Mouse (Mus musculus) midbrain, postnatal 0 days (tissue): ENCODE results near the gene Zbtb22. TPM values are rescaled to one million over a fixed set of nuclear protein-coding genes. Genes with fewer than 3 reads are reported as not detected.

Experiments used
- ATAC-seq: fragments of 200-750 bp; cut with Nextera tagmentation; 2 replicates; pipeline ENCODE4 v1.8.0; 2017; ENCODE audit warnings: moderate number of reproducible peaks, mild to moderate bottlenecking, moderate TSS enrichment, moderate library complexity; ENCODE audit not compliant: low FRiP score
- DNase-seq: peaks from one replicate; pipeline ENCODE4 v3.0.0-alpha.2; 2015; ENCODE audit warnings: low spot score
- H3K27ac ChIP-seq: fragments of 300-500 bp; sonication (generic); 2 replicates; pipeline ENCODE4 v1.5.1; 2014; ENCODE audit warnings: low read depth, mild to moderate bottlenecking, low read length, mixed read lengths
- H3K27me3 ChIP-seq: fragments of 300-500 bp; sonication (generic); 2 replicates; pipeline ENCODE4 v1.6.1; 2014; ENCODE audit warnings: low read length, control low read depth, mixed read lengths; ENCODE audit not compliant: insufficient read depth
- H3K36me3 ChIP-seq: fragments of 300-500 bp; sonication (generic); 2 replicates; pipeline ENCODE4 v1.6.1; 2014; ENCODE audit warnings: low read length, control low read depth, mixed read lengths; ENCODE audit not compliant: insufficient read depth
- H3K4me1 ChIP-seq: fragments of 300-500 bp; sonication (generic); 2 replicates; pipeline ENCODE4 v1.6.1; 2014; ENCODE audit warnings: mild to moderate bottlenecking, control low read depth, antibody characterized with exemption, low read length, mixed read lengths; ENCODE audit not compliant: insufficient read depth
- H3K4me2 ChIP-seq: fragments of 300-500 bp; sonication (generic); 2 replicates; pipeline ENCODE4 v1.6.1; 2014; ENCODE audit warnings: low read depth, mild to moderate bottlenecking, low read length, mixed read lengths; ENCODE audit not compliant: poor library complexity, severe bottlenecking
- H3K4me3 ChIP-seq: fragments of 300-500 bp; sonication (generic); 2 replicates; pipeline ENCODE4 v1.5.1; 2014; ENCODE audit warnings: low read depth, mild to moderate bottlenecking, low read length, moderate library complexity
- H3K9ac ChIP-seq: fragments of 300-500 bp; sonication (generic); replicated peaks from 2 replicates; pipeline ENCODE4 v1.6.1; 2014; ENCODE audit warnings: mild to moderate bottlenecking, low read length, moderate library complexity, mixed read lengths; ENCODE audit not compliant: poor library complexity, severe bottlenecking
- H3K9me3 ChIP-seq: fragments of 300-500 bp; sonication (generic); 2 replicates; pipeline ENCODE4 v1.6.1; 2016; ENCODE audit warnings: low read length, control low read depth
- CTCF ChIP-seq: IDR thresholded peaks from 2 replicates; pipeline ENCODE4 v1.5.1; 2016; ENCODE audit warnings: antibody characterized with exemption, mild to moderate bottlenecking
- WGBS: fragments of 180-500 bp; shearing (Covaris S2); extraction: QIAGEN DNeasy Blood & Tissue Kit; methylation state at CpG from one replicate; pipeline ENCODE4 v1.1.7; 2014; 5-methylcytosine and 5-hydroxymethylcytosine counted together
- polyA plus RNA-seq: library from polyadenylated mRNA; unstranded; fragments of >200 nt; fragmentation: Nextera tagmentation; extraction: Ambion mirVana; gene quantifications from 2 replicates; pipeline ENCODE4 v1.2.1, GENCODE M21; 2015
- total RNA-seq: library from RNA; depleted of rRNA; stranded (reverse); fragments of >200 nt; gene quantifications from 2 replicates; pipeline ENCODE4 v1.2.3, GENCODE M21; 2014

Gene Zbtb22
- total and polyA plus RNA-seq, 2 experiments from 2014 or later, result 18.6 to 44.3 TPM

- DNase-seq, result no peak
- H3K9me3 ChIP-seq, result no peaks in the 10 kb centered on the region
- no peaks in the 10 kb centered on the region for H3K4me1 ChIP-seq
- no peak overlapping the region for H3K4me3 ChIP-seq
- WGBS, result 87% methylated on average over 18 of the region's 18 CpGs
- TF ChIP-seq CTCF, result no peak
- H3K4me2 ChIP-seq, result no peak overlapping the region
- no peak overlapping the region for H3K9ac ChIP-seq
- H3K27me3 ChIP-seq, result no peaks in the 10 kb centered on the region
- H3K27ac ChIP-seq, result no peak overlapping the region
- peaks cover 12% of the 10 kb centered on the region for H3K36me3 ChIP-seq
- no peak for ATAC-seq
Observed at GRCm38 (mm10) chr17:33917656-33918292, 2.1 kb downstream of the Zbtb22 start.

DNA sequence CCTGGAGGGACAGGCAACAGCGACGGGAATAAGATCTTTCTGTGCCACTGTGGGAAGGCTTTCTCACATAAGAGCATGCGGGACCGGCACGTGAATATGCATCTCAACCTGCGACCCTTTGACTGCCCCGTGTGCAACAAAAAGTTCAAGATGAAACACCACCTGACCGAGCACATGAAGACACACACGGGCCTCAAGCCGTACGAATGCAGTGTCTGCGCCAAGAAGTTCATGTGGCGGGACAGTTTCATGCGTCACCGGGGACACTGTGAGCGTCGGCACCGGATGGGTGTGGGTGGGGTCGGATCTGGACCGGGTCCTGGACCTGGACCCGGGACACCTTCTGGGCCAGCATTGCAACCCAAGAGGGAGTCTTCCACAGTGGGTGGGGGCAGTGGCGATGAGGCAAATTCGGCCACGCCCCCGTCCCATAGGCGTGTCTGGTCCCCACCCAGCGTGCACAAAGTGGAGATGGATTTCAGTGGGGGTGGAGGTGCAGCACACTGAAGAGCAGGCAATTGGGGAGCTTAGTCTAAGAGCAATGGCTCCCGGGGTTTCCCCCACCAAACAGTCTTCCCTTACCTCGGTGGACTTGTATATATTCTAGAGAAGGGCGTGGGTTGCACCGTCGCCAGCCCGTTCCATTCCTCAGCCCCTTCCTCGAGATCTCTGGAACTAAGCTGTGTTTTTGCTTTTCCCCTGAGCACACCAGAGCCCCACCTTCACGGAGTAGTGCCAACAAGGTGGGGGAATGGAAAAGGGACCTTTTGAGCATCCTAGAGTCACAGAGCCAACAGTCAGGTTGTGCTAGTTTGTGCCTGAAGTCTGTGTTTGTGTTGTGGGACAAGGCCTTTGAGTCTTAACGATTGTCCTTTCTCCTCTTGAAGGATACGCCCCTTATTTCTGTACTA is 2.8 kb downstream of the Zbtb22 start:
- Histone ChIP-seq H3K4me3 (peak overlapping the region; percentile 38), H3K4me2 (peak overlapping the region; percentile 70; the same call in 1 of the 2 replicates), H3K36me3 (peaks cover 8% of the 10 kb centered on the region), H3K27me3 (no peaks in the 10 kb centered on the region), H3K27ac (no peak overlapping the region), H3K9me3 (no peaks in the 10 kb centered on the region), H3K4me1 (no peaks in the 10 kb centered on the region), H3K9ac (no peak overlapping the region)
- 65% methylated on average over 37 of the region's 37 CpGs for WGBS
- no peak for DNase-seq
- TF ChIP-seq CTCF, result no peak
- ATAC-seq, result no peak

DNA sequence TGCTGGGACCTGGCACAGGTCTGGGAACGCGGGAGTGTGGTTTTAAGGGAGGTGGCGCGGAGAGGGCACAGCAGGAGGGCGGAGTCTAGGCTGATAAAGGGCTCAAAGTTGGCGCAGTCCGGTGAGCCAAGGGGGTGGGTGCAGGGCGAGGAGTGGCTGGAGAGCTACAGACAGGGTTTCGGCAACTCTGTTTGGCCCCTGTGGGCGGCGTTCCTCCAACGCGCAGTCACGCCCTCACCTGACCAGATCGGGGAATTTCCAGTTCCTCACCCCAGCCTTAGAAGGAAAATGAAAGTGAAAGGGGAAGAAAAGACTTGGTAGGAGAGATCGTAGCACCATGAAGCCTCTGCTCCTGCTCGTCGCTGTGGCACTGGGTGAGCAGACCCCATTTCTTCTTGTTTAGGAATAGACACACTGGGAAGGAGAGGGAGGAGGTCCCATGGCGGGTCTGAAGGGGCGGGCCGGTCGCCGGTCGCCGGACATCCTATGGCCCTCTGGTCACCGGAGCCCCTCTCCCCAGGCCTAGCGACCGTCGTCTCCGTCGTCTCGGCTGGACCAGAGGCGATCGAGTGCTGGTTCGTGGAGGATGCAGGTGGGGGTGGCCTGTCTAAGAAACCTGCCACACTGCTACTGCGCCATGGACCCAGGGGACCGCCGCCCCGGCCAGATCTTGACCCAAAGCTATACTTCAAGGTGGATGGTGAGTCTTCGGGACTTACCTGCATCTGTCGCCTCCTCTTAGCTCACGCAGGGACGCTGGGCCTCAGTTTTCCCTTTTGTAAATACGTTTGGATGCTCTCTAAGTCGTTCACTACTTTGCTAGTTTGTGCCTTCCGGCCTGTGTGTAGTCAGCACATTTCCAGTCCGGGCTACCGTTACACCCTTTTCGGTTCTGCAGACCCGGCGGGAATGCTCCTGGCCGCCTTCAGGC is 3.9 kb downstream of the Zbtb22 start:
- peak; percentile 29 for TF ChIP-seq CTCF
- ATAC-seq, result no peak
- 4% methylated on average over 52 of the region's 52 CpGs for WGBS
- Histone ChIP-seq H3K27ac (peak overlapping the region; percentile 48; the same call in 1 of the 2 replicates), H3K36me3 (no peaks in the 10 kb centered on the region), H3K9ac (peak overlapping the region; percentile 39), H3K4me2 (peak overlapping the region; percentile 70), H3K4me3 (peak overlapping the region; percentile 38), H3K27me3 (no peaks in the 10 kb centered on the region), H3K9me3 (no peaks in the 10 kb centered on the region), H3K4me1 (no peaks in the 10 kb centered on the region)
- DNase-seq, result peak; percentile 34

- Histone ChIP-seq H3K4me2 (peak overlapping the region; percentile 70), H3K27me3 (no peaks in the 10 kb centered on the region), H3K4me1 (no peaks in the 10 kb centered on the region), H3K4me3 (peak overlapping the region; percentile 38), H3K9ac (peak overlapping the region; percentile 39), H3K27ac (peak overlapping the region; percentile 48; the same call in 1 of the 2 replicates), H3K9me3 (no peaks in the 10 kb centered on the region), H3K36me3 (no peaks in the 10 kb centered on the region)
- peak; percentile 83 for TF ChIP-seq CTCF
- 3% methylated on average over 36 of the region's 36 CpGs for WGBS
- DNase-seq (peak; percentile 83), ATAC-seq (no peak)
Observed at GRCm38 (mm10) chr17:33920282-33921097, 4.8 kb downstream of the Zbtb22 start.

DNA sequence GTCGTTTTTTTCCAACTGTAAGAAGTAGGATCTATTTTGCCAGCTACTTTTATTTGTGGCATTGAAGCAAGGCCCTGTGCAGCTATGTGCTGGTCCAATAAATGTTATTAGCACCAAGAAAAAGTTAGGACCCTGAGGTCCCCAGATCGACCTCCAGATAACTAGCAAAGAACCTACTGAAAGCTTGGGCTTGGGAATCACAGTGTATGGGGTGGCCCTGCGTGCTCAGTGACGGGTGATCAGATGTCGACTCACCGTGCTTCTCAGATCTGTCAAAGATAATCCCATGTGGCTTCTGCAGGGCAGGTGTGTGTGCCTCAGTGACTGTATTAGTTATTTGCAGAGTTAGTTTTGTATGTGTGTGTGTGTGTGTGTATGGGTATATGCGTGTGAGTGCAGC is 5.7 kb downstream of the Zbtb22 start:
- DNase-seq (no peak), ATAC-seq (no peak)
- no peak overlapping the region for H3K9ac ChIP-seq
- H3K27me3 ChIP-seq, result no peaks in the 10 kb centered on the region
- H3K36me3 ChIP-seq, result no peaks in the 10 kb centered on the region
- no peak overlapping the region for H3K4me3 ChIP-seq
- no peak overlapping the region for H3K27ac ChIP-seq
- H3K4me1 ChIP-seq, result no peaks in the 10 kb centered on the region
- TF ChIP-seq CTCF, result no peak
- no peak overlapping the region for H3K4me2 ChIP-seq
- 92% methylated on average over 7 of the region's 7 CpGs for WGBS
- no peaks in the 10 kb centered on the region for H3K9me3 ChIP-seq
